Mouse (Mus musculus) hindbrain, embryonic 14.5 days (tissue): Measurements from ENCODE around the gene Rpa1. TPM values are rescaled to one million over a fixed set of nuclear protein-coding genes. Genes with fewer than 3 reads are reported as not detected.
A peak's percentile ranks its signal among the peaks of the same experiment; 100 is the strongest.

ENCODE experiments used
- ATAC-seq: fragments of 200-750 bp; cut with Nextera tagmentation; 2 replicates; pipeline ENCODE4 v1.8.0; 2017; ENCODE audit warnings: moderate number of reproducible peaks, mild to moderate bottlenecking, moderate TSS enrichment, moderate library complexity; ENCODE audit not compliant: low FRiP score
- DNase-seq: peaks from one replicate; pipeline ENCODE4 v3.0.0-alpha.2; 2015; ENCODE audit warnings: low spot score
- H3K27ac ChIP-seq: fragments of 300-500 bp; sonication (generic); 2 replicates; pipeline ENCODE4 v1.5.1; 2014; ENCODE audit warnings: mild to moderate bottlenecking, moderate library complexity
- H3K27me3 ChIP-seq: fragments of 300-500 bp; sonication (generic); 2 replicates; pipeline ENCODE4 v1.6.1; 2014; ENCODE audit warnings: mild to moderate bottlenecking, low read length, mixed read lengths; ENCODE audit not compliant: control insufficient read depth, insufficient read depth
- H3K36me3 ChIP-seq: fragments of 300-500 bp; sonication (generic); replicated peaks from 2 replicates; pipeline ENCODE4 v1.6.1; 2014; ENCODE audit not compliant: control insufficient read depth, insufficient read depth
- H3K4me1 ChIP-seq: fragments of 300-500 bp; sonication (generic); replicated peaks from 2 replicates; pipeline ENCODE4 v1.6.1; 2014; ENCODE audit warnings: antibody characterized with exemption, low read length, mixed read lengths; ENCODE audit not compliant: control insufficient read depth, insufficient read depth
- H3K4me2 ChIP-seq: fragments of 300-500 bp; sonication (generic); replicated peaks from 2 replicates; pipeline ENCODE4 v1.6.1; 2014; ENCODE audit warnings: mild to moderate bottlenecking, moderate library complexity
- H3K4me3 ChIP-seq: fragments of 300-500 bp; sonication (generic); replicated peaks from 2 replicates; pipeline ENCODE4 v1.5.1; 2014; ENCODE audit warnings: mild to moderate bottlenecking, low read length
- H3K9ac ChIP-seq: fragments of 300-500 bp; sonication (generic); 2 replicates; pipeline ENCODE4 v1.6.1; 2014
- H3K9me3 ChIP-seq: fragments of 300-500 bp; sonication (generic); 2 replicates; pipeline ENCODE4 v1.6.1; 2016; ENCODE audit warnings: low read length; ENCODE audit not compliant: control insufficient read depth
- WGBS: fragments of 180-500 bp; shearing (Covaris S2); extraction: QIAGEN DNeasy Blood & Tissue Kit; methylation state at CpG from one replicate; pipeline ENCODE4 v1.1.7; 2014; 5-methylcytosine and 5-hydroxymethylcytosine counted together
- polyA plus RNA-seq: library from polyadenylated mRNA; unstranded; fragments of >200 nt; fragmentation: Nextera tagmentation; extraction: Ambion mirVana; gene quantifications from 2 replicates; pipeline ENCODE4 v1.2.1, GENCODE M21; 2014

Gene Rpa1
- polyA plus RNA-seq, 1 experiment from 2014 or later, result 48.0 TPM

- no peak for ATAC-seq
- no peaks in the 10 kb centered on the region for H3K36me3 ChIP-seq
- peak overlapping the region; percentile 62 for H3K4me2 ChIP-seq
- no peaks in the 10 kb centered on the region for H3K27me3 ChIP-seq
- 2% methylated on average over 10 of the region's 10 CpGs for WGBS
- peak overlapping the region; percentile 73 for H3K4me3 ChIP-seq
- no peak for DNase-seq
- no peak overlapping the region for H3K27ac ChIP-seq
- peaks cover 7% of the 10 kb centered on the region for H3K4me1 ChIP-seq
- H3K9ac ChIP-seq, result peak overlapping the region; percentile 58
- H3K9me3 ChIP-seq, result no peaks in the 10 kb centered on the region
Observed at GRCm38 (mm10) chr11:75347596-75347995, 528 bp downstream of the Rpa1 start.

GRCm38 (mm10) chr11:75347188-75347585 is 937 bp downstream of the Rpa1 start:
- H3K9me3 ChIP-seq, result no peaks in the 10 kb centered on the region
- peak overlapping the region; percentile 58 for H3K9ac ChIP-seq
- no peak for ATAC-seq
- peak overlapping the region; percentile 73 for H3K4me3 ChIP-seq
- no peaks in the 10 kb centered on the region for H3K27me3 ChIP-seq
- no peak for DNase-seq
- 49% methylated on average over 10 of the region's 10 CpGs for WGBS
- no peaks in the 10 kb centered on the region for H3K36me3 ChIP-seq
- peaks cover 7% of the 10 kb centered on the region for H3K4me1 ChIP-seq
- peak overlapping the region; percentile 62 for H3K4me2 ChIP-seq
- H3K27ac ChIP-seq, result no peak overlapping the region

- Histone ChIP-seq H3K4me2 (peak overlapping the region; percentile 62), H3K4me1 (peaks cover 7% of the 10 kb centered on the region), H3K36me3 (no peaks in the 10 kb centered on the region), H3K27me3 (no peaks in the 10 kb centered on the region), H3K9me3 (no peaks in the 10 kb centered on the region), H3K27ac (no peak overlapping the region), H3K9ac (no peak overlapping the region), H3K4me3 (no peak overlapping the region)
- DNase-seq (no peak), ATAC-seq (no peak)
- WGBS, result 65% methylated on average over 3 of the region's 4 CpGs
Observed at GRCm38 (mm10) chr11:75346556-75347187, 1.5 kb downstream of the Rpa1 start.

- ATAC-seq, result no peak
- WGBS, result 93% methylated on average over 5 of the region's 5 CpGs
Observed at GRCm38 (mm10) chr11:75344716-75345115, 3.4 kb downstream of the Rpa1 start.

GRCm38 (mm10) chr11:75344163-75344562 is 4.0 kb downstream of the Rpa1 start:
- H3K36me3 ChIP-seq, result peaks cover 18% of the 10 kb centered on the region
- no peaks in the 10 kb centered on the region for H3K9me3 ChIP-seq
- no peak overlapping the region for H3K4me2 ChIP-seq
- no peak for ATAC-seq
- no peaks in the 10 kb centered on the region for H3K27me3 ChIP-seq
- peaks cover 7% of the 10 kb centered on the region for H3K4me1 ChIP-seq
- WGBS, result 88% methylated on average over 2 of the region's 2 CpGs
- H3K4me3 ChIP-seq, result no peak overlapping the region
- no peak for DNase-seq
- no peak overlapping the region for H3K27ac ChIP-seq
- no peak overlapping the region for H3K9ac ChIP-seq

More at GRCm38 (mm10) chr11:75344716-75345115, 3.4 kb downstream of the Rpa1 start:
- Histone ChIP-seq H3K4me3 (no peak overlapping the region), H3K4me2 (no peak overlapping the region), H3K9ac (no peak overlapping the region), H3K9me3 (no peaks in the 10 kb centered on the region), H3K4me1 (peaks cover 7% of the 10 kb centered on the region), H3K36me3 (peaks cover 14% of the 10 kb centered on the region), H3K27ac (no peak overlapping the region), H3K27me3 (no peaks in the 10 kb centered on the region)
- no peak for DNase-seq

- 95% methylated on average over 2 of the region's 2 CpGs for WGBS
- Histone ChIP-seq H3K4me3 (no peak overlapping the region), H3K27me3 (no peaks in the 10 kb centered on the region), H3K9ac (no peak overlapping the region), H3K36me3 (peaks cover 25% of the 10 kb centered on the region), H3K4me1 (peaks cover 7% of the 10 kb centered on the region), H3K9me3 (no peaks in the 10 kb centered on the region), H3K4me2 (no peak overlapping the region), H3K27ac (no peak overlapping the region)
- no peak for DNase-seq
- no peak for ATAC-seq
Observed at GRCm38 (mm10) chr11:75343096-75343495, 5.0 kb downstream of the Rpa1 start.

- H3K36me3 ChIP-seq, result peaks cover 39% of the 10 kb centered on the region
- WGBS, result 63% methylated on average over 12 of the region's 12 CpGs
- no peaks in the 10 kb centered on the region for H3K9me3 ChIP-seq
- H3K27me3 ChIP-seq, result no peaks in the 10 kb centered on the region
- no peak for ATAC-seq
- 0 out of 2 replicates have a peak overlapping the region, but pooled peaks have one; percentile 27 for H3K27ac ChIP-seq
- H3K9ac ChIP-seq, result no peak overlapping the region
- H3K4me3 ChIP-seq, result no peak overlapping the region
- DNase-seq, result no peak
- no peaks in the 10 kb centered on the region for H3K4me1 ChIP-seq
- H3K4me2 ChIP-seq, result no peak overlapping the region
Observed at GRCm38 (mm10) chr11:75340698-75341345, 7.3 kb downstream of the Rpa1 start.

- ATAC-seq (no peak), DNase-seq (no peak)
- Histone ChIP-seq H3K27me3 (no peaks in the 10 kb centered on the region), H3K9ac (no peak overlapping the region), H3K4me1 (no peaks in the 10 kb centered on the region), H3K4me2 (no peak overlapping the region), H3K36me3 (peaks cover 39% of the 10 kb centered on the region), H3K27ac (peak overlapping the region; percentile 27; the same call in 1 of the 2 replicates), H3K9me3 (no peaks in the 10 kb centered on the region), H3K4me3 (no peak overlapping the region)
- 93% methylated on average over 14 of the region's 14 CpGs for WGBS
Observed at GRCm38 (mm10) chr11:75340076-75340475, 8.0 kb downstream of the Rpa1 start.

- no peaks in the 10 kb centered on the region for H3K27me3 ChIP-seq
- peaks cover 39% of the 10 kb centered on the region for H3K36me3 ChIP-seq
- no peak overlapping the region for H3K27ac ChIP-seq
- WGBS, result 95% methylated on average over 7 of the region's 7 CpGs
- ATAC-seq (no peak), DNase-seq (no peak)
- no peak overlapping the region for H3K9ac ChIP-seq
- no peak overlapping the region for H3K4me2 ChIP-seq
- no peak overlapping the region for H3K4me3 ChIP-seq
- no peaks in the 10 kb centered on the region for H3K9me3 ChIP-seq
- H3K4me1 ChIP-seq, result no peaks in the 10 kb centered on the region
Observed at GRCm38 (mm10) chr11:75337246-75337645, 10.9 kb downstream of the Rpa1 start.
